Mouse (Mus musculus) MEL (cell line): ENCODE results near the gene Hs6st1. TPM values are rescaled to one million over a fixed set of nuclear protein-coding genes. Genes with fewer than 3 reads are reported as not detected.

ENCODE experiments used
- DNase-seq: peaks from one replicate; pipeline ENCODE4 v3.0.0; 2011; ENCODE audit warnings: low read depth, low spot score
- H3K27ac ChIP-seq: 2 replicates; pipeline ENCODE4 v1.5.1; 2012; ENCODE audit warnings: low read depth, mild to moderate bottlenecking, control low read depth, low read length, moderate library complexity; ENCODE audit not compliant: control insufficient read depth
- H3K27me3 ChIP-seq, 2 experiments: fragments of 150-350 bp in 1 of 2; sonication (generic) in 1 of 2; 2 replicates each; pipeline ENCODE4 v1.6.1; 2012; ENCODE audit warnings: low read length in 2 of 2, mild to moderate bottlenecking in 2 of 2, improper control_type of control experiment in 1 of 2, moderate library complexity in 1 of 2; ENCODE audit not compliant: insufficient read depth in 2 of 2, control insufficient read depth in 1 of 2
- H3K36me3 ChIP-seq, 2 experiments: 2 replicates each; pipeline ENCODE4 v1.6.1; 2012 to 2014; ENCODE audit warnings: low read length in 2 of 2, improper control_type of control experiment in 1 of 2, inconsistent platforms in 1 of 2, mild to moderate bottlenecking in 1 of 2; ENCODE audit not compliant: insufficient read depth in 2 of 2, control insufficient read depth in 1 of 2
- H3K4me1 ChIP-seq, 2 experiments: fragments of 150-350 bp in 1 of 2; sonication (generic) in 1 of 2; 2 replicates each; pipeline ENCODE4 v1.6.1; 2012; ENCODE audit warnings: low read length in 2 of 2, improper control_type of control experiment in 1 of 2, mild to moderate bottlenecking in 1 of 2; ENCODE audit not compliant: insufficient read depth in 2 of 2, control insufficient read depth in 1 of 2
- H3K4me3 ChIP-seq, 2 experiments: fragments of 150-350 bp in 1 of 2; sonication (generic) in 1 of 2; 2 replicates each; pipeline ENCODE4 v1.5.1; 2012; ENCODE audit warnings: low read depth in 2 of 2, low read length in 2 of 2, mild to moderate bottlenecking in 2 of 2, moderate library complexity in 2 of 2, control low read depth in 1 of 2, improper control_type of control experiment in 1 of 2; ENCODE audit not compliant: control insufficient read depth in 1 of 2, insufficient read depth in 1 of 2
- H3K79me2 ChIP-seq: 2 replicates; pipeline ENCODE4 v1.6.1; 2012; ENCODE audit warnings: mild to moderate bottlenecking, low read length, moderate library complexity; ENCODE audit not compliant: control insufficient read depth, poor library complexity, insufficient read depth
- H3K9ac ChIP-seq: 2 replicates; pipeline ENCODE4 v1.6.1; 2012; ENCODE audit warnings: low read depth, mild to moderate bottlenecking, control low read depth, low read length, moderate library complexity; ENCODE audit not compliant: control insufficient read depth, poor library complexity, severe bottlenecking
- H3K9me3 ChIP-seq: fragments of 150-350 bp; sonication (generic); replicated peaks from 2 replicates; pipeline ENCODE4 v1.6.1; 2012; ENCODE audit warnings: mild to moderate bottlenecking, low read length, improper control_type of control experiment, moderate library complexity; ENCODE audit not compliant: insufficient read depth
- BHLHE40 ChIP-seq: IDR thresholded peaks from 2 replicates; pipeline ENCODE4 v1.6.1; 2012; ENCODE audit warnings: low read depth, mild to moderate bottlenecking, inconsistent platforms, low read length, improper control_type of control experiment, borderline replicate concordance
- CHD1 ChIP-seq: IDR thresholded peaks from 2 replicates; pipeline ENCODE4 v1.6.1; 2012; ENCODE audit warnings: low read depth, mild to moderate bottlenecking, inconsistent platforms, low read length, improper control_type of control experiment
- CHD2 ChIP-seq: IDR thresholded peaks from 2 replicates; pipeline ENCODE4 v1.6.1; 2011; ENCODE audit warnings: low read length, improper control_type of control experiment
- CTCF ChIP-seq, 3 experiments: IDR thresholded peaks in 2 of 3; conservative IDR thresholded peaks in 1 of 3; 2 replicates each; pipeline ENCODE4 v1.5.1; 2011 to 2012; ENCODE audit warnings: low read length in 3 of 3, low read depth in 2 of 3, mild to moderate bottlenecking in 2 of 3, improper control_type of control experiment in 1 of 3, inconsistent platforms in 1 of 3, mixed read lengths in 1 of 3, moderate library complexity in 1 of 3; ENCODE audit not compliant: control insufficient read depth in 1 of 3, insufficient read depth in 1 of 3, poor library complexity in 1 of 3, severe bottlenecking in 1 of 3
- ETS1 ChIP-seq: IDR thresholded peaks from 2 replicates; pipeline ENCODE4 v1.6.1; 2012; ENCODE audit warnings: low read depth, mild to moderate bottlenecking, inconsistent platforms, low read length, improper control_type of control experiment, moderate library complexity
- GABPA ChIP-seq: IDR thresholded peaks from 2 replicates; pipeline ENCODE4 v1.6.1; 2012; ENCODE audit warnings: low read depth, mild to moderate bottlenecking, inconsistent platforms, low read length, improper control_type of control experiment, moderate library complexity
- GATA1 ChIP-seq: IDR thresholded peaks from 2 replicates; pipeline ENCODE4 v1.6.1; 2011; ENCODE audit warnings: low read depth, low read length, improper control_type of control experiment
- JUND ChIP-seq: IDR thresholded peaks from 2 replicates; pipeline ENCODE4 v1.6.1; 2011; ENCODE audit warnings: low read depth, mild to moderate bottlenecking, improper control_type of control experiment, low read length
- MAX ChIP-seq: IDR thresholded peaks from 2 replicates; pipeline ENCODE4 v1.6.1; 2011; ENCODE audit warnings: low read length, improper control_type of control experiment
- MAZ ChIP-seq: IDR thresholded peaks from 2 replicates; pipeline ENCODE4 v1.6.1; 2012; ENCODE audit warnings: low read depth, mild to moderate bottlenecking, inconsistent platforms, low read length, improper control_type of control experiment
- MEF2A ChIP-seq: IDR thresholded peaks from 2 replicates; pipeline ENCODE4 v1.6.1; 2014; ENCODE audit warnings: low read depth, mild to moderate bottlenecking, inconsistent platforms, low read length, improper control_type of control experiment; ENCODE audit not compliant: poor library complexity, insufficient replicate concordance, severe bottlenecking; ENCODE audit errors: extremely low read depth
- POLR2AphosphoS2 ChIP-seq: IDR thresholded peaks from 2 replicates; pipeline ENCODE4 v1.6.1; 2011; ENCODE audit warnings: low read length, improper control_type of control experiment
- RAD21 ChIP-seq: IDR thresholded peaks from 2 replicates; pipeline ENCODE4 v1.6.1; 2011; ENCODE audit warnings: mild to moderate bottlenecking, low read depth, low read length, improper control_type of control experiment
- SIN3A ChIP-seq: IDR thresholded peaks from 2 replicates; pipeline ENCODE4 v1.6.1; 2012; ENCODE audit warnings: low read length, improper control_type of control experiment, inconsistent platforms
- TAL1 ChIP-seq: IDR thresholded peaks from 2 replicates; pipeline ENCODE4 v1.6.1; 2012; ENCODE audit warnings: mild to moderate bottlenecking, inconsistent platforms, low read length, moderate library complexity, mixed read lengths
- TBP ChIP-seq: IDR thresholded peaks from 2 replicates; pipeline ENCODE4 v1.8.0; 2011; ENCODE audit warnings: low read depth, low read length, improper control_type of control experiment
- TCF12 ChIP-seq: IDR thresholded peaks from 2 replicates; pipeline ENCODE4 v1.6.1; 2014; ENCODE audit warnings: low read depth, mild to moderate bottlenecking, inconsistent platforms, low read length, improper control_type of control experiment, moderate library complexity
- USF2 ChIP-seq, 2 experiments: IDR thresholded peaks; 2 replicates each; pipeline ENCODE4 v1.6.1; 2011 to 2012; ENCODE audit warnings: improper control_type of control experiment in 2 of 2, low read length in 2 of 2, borderline replicate concordance in 1 of 2, inconsistent platforms in 1 of 2, low read depth in 1 of 2, mild to moderate bottlenecking in 1 of 2; ENCODE audit not compliant: insufficient read depth in 1 of 2
- ZNF384 ChIP-seq: IDR thresholded peaks from 2 replicates; pipeline ENCODE4 v1.6.1; 2012; ENCODE audit warnings: low read depth, mild to moderate bottlenecking, inconsistent platforms, low read length, improper control_type of control experiment
- polyA plus RNA-seq, 2 experiments: library from polyadenylated mRNA; stranded (reverse) in 1 of 2; unstranded in 1 of 2; fragments of >175 nt in 1 of 2; fragments of >200 nt in 1 of 2; gene quantifications; 2 replicates each; pipeline versions ENCODE4 v1.2.1 to v1.2.4; 2012; ENCODE audit warnings: low replicate concordance in 2 of 2, low read depth in 1 of 2; ENCODE audit not compliant: insufficient read length in 2 of 2, insufficient read depth in 1 of 2, missing spikeins in 1 of 2
- total RNA-seq: library from RNA; depleted of rRNA; stranded (reverse); fragments of 300-350 nt; gene quantifications from 2 replicates; pipeline ENCODE4 v1.2.3, GENCODE M21; 2012

Gene Hs6st1
- total and polyA plus RNA-seq, 3 experiments = 33.0 to 52.0 (median 45.7) TPM

- Histone ChIP-seq H3K4me3 (no peak overlapping the region), H3K9ac (no peak overlapping the region), H3K36me3 (no peaks in the 10 kb centered on the region), H3K27me3 (no peaks in the 10 kb centered on the region), H3K79me2 (no peaks in the 10 kb centered on the region), H3K9me3 (no peaks in the 10 kb centered on the region), H3K4me1 (peaks cover 0 to 2% of the 10 kb centered on the region in 2 experiments; a peak in 1 of 4 replicates), H3K27ac (no peak overlapping the region)
- no peak for TF ChIP-seq RAD21
- TF ChIP-seq ETS1 = no peak
- TF ChIP-seq CHD1 = no peak
- TF ChIP-seq BHLHE40 = no peak
- no peak for TF ChIP-seq TAL1
- no peak for TF ChIP-seq MAX
- no peak for TF ChIP-seq TCF12
- TF ChIP-seq JUND = no peak
- TF ChIP-seq GABPA = no peak
- no peak for TF ChIP-seq CTCF (IDR thresholded peaks at IDR 0.05 in 2 of 3, conservative IDR thresholded peaks at IDR 0.05 in 1 of 3; ENCODE audit: control insufficient read depth in 1 of 3, insufficient read depth in 1 of 3, low read depth in 2 of 3, low read length in 3 of 3, poor library complexity in 1 of 3, severe bottlenecking in 1 of 3)
- no peak for TF ChIP-seq GATA1
- no peak for TF ChIP-seq MEF2A
- no peak for TF ChIP-seq CHD2
- DNase-seq = no peak
Observed at GRCm38 (mm10) chr1:36116488-36116887, 48.3 kb downstream of the Hs6st1 start.

GRCm38 (mm10) chr1:36118061-36118685, 50.0 kb downstream of the Hs6st1 start:
- no peak overlapping the region for H3K27ac ChIP-seq
- TF ChIP-seq TBP (no peak), MAZ (no peak)
- H3K27me3 ChIP-seq = no peaks in the 10 kb centered on the region
- no peak overlapping the region for H3K4me3 ChIP-seq
- H3K4me1 ChIP-seq = peaks cover 0 to 2% of the 10 kb centered on the region in 2 experiments; a peak in 1 of 4 replicates
- no peaks in the 10 kb centered on the region for H3K9me3 ChIP-seq
- DNase-seq = no peak
- H3K9ac ChIP-seq = no peak overlapping the region
- H3K79me2 ChIP-seq = no peaks in the 10 kb centered on the region
- no peaks in the 10 kb centered on the region for H3K36me3 ChIP-seq

DNA sequence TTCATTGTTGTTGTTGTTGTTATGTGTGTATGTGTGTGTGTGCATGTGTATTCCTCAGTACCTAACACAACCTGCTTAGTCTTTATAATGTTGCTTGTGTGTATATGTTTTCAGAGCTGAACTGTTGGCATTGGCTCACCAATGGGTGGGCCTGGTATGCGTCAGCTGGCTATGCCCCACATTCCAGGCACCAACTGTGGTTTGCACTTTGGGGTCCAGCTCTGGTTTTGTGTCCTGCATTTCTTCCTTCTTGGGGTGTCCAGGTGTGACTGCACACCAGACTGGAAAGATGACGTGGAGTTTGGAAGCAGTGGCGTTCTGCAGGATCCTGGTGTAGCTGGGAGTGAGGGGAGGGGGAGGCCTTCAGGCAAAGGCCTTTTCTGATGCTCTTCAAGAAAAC, 50.8 kb downstream of the Hs6st1 start:
- DNase-seq = no peak
- Histone ChIP-seq H3K27ac (no peak overlapping the region), H3K9me3 (no peaks in the 10 kb centered on the region), H3K27me3 (no peaks in the 10 kb centered on the region), H3K4me3 (no peak overlapping the region), H3K9ac (no peak overlapping the region), H3K4me1 (peaks cover 0 to 2% of the 10 kb centered on the region in 2 experiments; a peak in 1 of 4 replicates), H3K36me3 (no peaks in the 10 kb centered on the region), H3K79me2 (no peaks in the 10 kb centered on the region)
- TF ChIP-seq POLR2AphosphoS2 = no peak
- no peak for TF ChIP-seq USF2 (IDR thresholded peaks at IDR 0.05; ENCODE audit: borderline replicate concordance in 1 of 2, insufficient read depth in 1 of 2, low read depth in 1 of 2, low read length in 2 of 2)
- TF ChIP-seq TBP = no peak
- no peak for TF ChIP-seq ZNF384
- TF ChIP-seq CHD1 = no peak
- no peak for TF ChIP-seq SIN3A
- TF ChIP-seq CTCF (IDR thresholded peaks at IDR 0.05 in 2 of 3, conservative IDR thresholded peaks at IDR 0.05 in 1 of 3; ENCODE audit: control insufficient read depth in 1 of 3, insufficient read depth in 1 of 3, low read depth in 2 of 3, low read length in 3 of 3, poor library complexity in 1 of 3, severe bottlenecking in 1 of 3) = no peak
